Mouse (Mus musculus) testis, postnatal 10 days (tissue): ENCODE results near the gene Slc22a12.
A peak's percentile ranks its signal among the peaks of the same experiment; 100 is the strongest.

Source experiments
- DNase-seq: peaks from one replicate; pipeline ENCODE4 v3.0.0; 2021; ENCODE audit warnings: low spot score

Slc22a12 gene

DNA sequence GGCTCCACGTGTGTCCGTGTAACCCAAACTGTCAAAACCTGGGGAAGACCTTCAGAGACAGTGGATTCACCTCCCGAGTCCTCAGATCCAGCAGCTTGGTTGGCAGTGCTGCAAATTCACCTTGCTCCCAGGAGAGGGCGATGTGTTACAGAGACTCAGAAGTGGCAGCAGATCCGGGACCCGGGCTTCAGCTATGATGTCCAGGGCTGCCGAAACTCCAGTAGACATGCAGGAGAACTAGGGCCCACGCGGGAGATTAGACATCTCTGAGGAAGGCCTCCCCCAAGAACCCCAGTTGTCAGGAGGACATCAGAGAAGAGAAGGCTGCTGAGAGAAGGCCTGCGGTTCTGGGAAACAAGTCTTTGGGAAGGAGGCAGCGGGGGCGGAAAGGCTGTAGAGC is 50.7 kb downstream of the Slc22a12 start:
- peak; percentile 77 for DNase-seq

DNA sequence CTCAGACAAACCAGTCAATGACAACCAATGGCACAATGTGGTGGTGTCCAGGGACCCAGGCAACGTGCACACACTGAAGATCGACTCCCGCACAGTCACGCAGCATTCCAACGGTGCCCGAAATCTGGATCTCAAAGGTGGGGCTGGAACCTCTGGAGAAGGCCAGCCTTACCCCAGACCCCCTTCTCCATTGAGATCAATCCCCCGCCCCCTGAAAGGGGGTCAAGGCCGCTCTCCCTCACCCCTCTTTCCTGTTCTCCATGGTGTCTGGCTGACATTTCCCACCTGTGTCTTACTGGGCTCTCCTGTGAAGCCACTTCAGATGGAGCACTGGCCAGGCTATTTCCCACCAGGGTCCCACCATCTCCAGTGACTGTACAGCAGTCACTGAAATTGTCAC is 51.3 kb downstream of the Slc22a12 start:
- no peak for DNase-seq

GRCm38 (mm10) chr19:6489030-6489429 is 53.8 kb downstream of the Slc22a12 start:
- DNase-seq = peak; percentile 96
